8 mouse cellular contexts compared by ENCODE assay signal in the genomic region with DNA sequence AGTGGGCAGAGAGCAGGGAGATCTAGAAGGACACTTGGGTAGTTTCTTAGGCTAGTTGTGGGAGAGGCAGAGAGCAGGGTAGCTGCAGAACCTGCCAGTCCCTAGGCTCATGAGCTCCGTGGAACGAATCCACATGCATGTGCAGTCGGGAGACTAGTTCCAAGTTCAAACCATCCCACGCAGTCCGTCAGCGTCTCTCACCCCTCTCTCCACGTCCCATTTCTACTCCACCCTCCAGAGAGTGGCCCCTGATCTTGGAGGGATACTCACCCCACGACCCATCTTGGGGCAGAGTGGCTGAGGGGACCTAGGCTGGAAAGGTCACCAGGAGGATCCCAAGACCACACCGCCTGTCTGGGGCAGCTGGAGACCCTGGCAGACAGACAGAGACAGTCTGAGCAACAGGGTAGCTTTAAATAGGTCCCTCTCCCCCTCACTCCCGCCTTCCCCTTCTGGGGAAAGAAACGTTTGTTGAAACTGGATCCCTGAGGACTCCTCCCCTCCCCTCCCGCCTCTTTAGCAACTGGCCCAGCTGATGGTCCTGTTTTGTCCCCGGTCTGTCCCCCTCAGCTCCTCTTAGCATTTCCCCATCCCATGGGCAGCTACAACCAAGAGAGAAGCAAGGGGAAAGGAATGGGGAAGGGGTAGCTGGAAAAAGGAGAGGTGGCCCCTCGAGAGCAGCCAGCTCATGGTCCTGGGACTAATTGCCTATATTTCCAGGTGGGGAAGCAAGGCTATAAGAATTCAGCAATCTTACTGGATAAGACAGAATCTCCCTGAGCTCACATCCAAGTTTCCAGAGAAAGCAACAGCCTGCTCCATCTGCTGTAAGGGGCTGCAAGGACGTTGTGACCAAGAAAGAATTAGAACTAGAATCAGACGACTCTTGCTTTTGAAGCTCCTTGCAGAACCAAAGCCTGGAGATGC. TPM values are rescaled to one million over a fixed set of nuclear protein-coding genes. Genes with fewer than 3 reads are reported as not detected.
DNase-seq lines count a peak whose midpoint lies in the region; ATAC-seq lines count a peak whose summit lies in the region.

A gene (minus strand): TSS at position 454 of the 927 bp plus-strand sequence.

- peak within 1 kb of the TSS; percentile 36 for H3K4me2 ChIP-seq in forebrain, embryonic 16.5 days (ENCODE audit: low read length)
- H3K4me2 ChIP-seq in midbrain, embryonic 13.5 days (replicated peaks): peak within 1 kb of the TSS; percentile 33

- no peak for DNase-seq in urinary bladder, adult 2 months (ENCODE audit: low spot score)
- no peak for DNase-seq in urinary bladder, postnatal 25 days (ENCODE audit: low spot score)
- peak; percentile 84 to 87 for DNase-seq in heart, postnatal 10 days
- peak in 1 of 2 experiments; percentile 84 for DNase-seq in left cerebral cortex, postnatal 10 days (ENCODE audit: extremely low spot score in 1 of 2, low spot score in 2 of 2)
- peak; percentile 66 for DNase-seq in testis, postnatal 10 days (ENCODE audit: low spot score)

- H3K27ac ChIP-seq in forebrain, embryonic 16.5 days (ENCODE audit: low read length): peak within 1 kb of the TSS; percentile 81
- peak within 1 kb of the TSS; percentile 47 for H3K27ac ChIP-seq in midbrain, embryonic 13.5 days

- peak within 1 kb of the TSS; percentile 35 for H3K9ac ChIP-seq in forebrain, embryonic 16.5 days (replicated peaks; ENCODE audit: low read depth, low read length)
- peak within 1 kb of the TSS; percentile 44; the same call in 1 of the 2 replicates for H3K9ac ChIP-seq in midbrain, embryonic 13.5 days (replicated peaks)

- H3K27me3 ChIP-seq in forebrain, embryonic 16.5 days (replicated peaks; ENCODE audit: control insufficient read depth, insufficient read depth, low read length): no peaks in the 10 kb centered on the region
- H3K27me3 ChIP-seq in midbrain, embryonic 13.5 days: peaks cover 5% of the 10 kb centered on the region; the same call in 1 of the 2 replicates

- 13% methylated on average over 16 of the region's 16 CpGs for WGBS in forebrain, embryonic 16.5 days
- WGBS in midbrain, embryonic 13.5 days: 13% methylated on average over 16 of the region's 16 CpGs

- intact Hi-C loops in heart, postnatal 10 days (cut with DNase I): no loop called here
- intact Hi-C loops in left cerebral cortex, postnatal 10 days (cut with DNase I): no loop called here

- no peaks in the 10 kb centered on the region for H3K9me3 ChIP-seq in forebrain, embryonic 16.5 days (ENCODE audit: control insufficient read depth, low read length)
- H3K9me3 ChIP-seq in midbrain, embryonic 13.5 days: no peaks in the 10 kb centered on the region

- peak within 1 kb of the TSS; percentile 9 for H3K4me3 ChIP-seq in forebrain, embryonic 16.5 days (replicated peaks; ENCODE audit: low read length)
- peak within 1 kb of the TSS; percentile 24 for H3K4me3 ChIP-seq in midbrain, embryonic 13.5 days (replicated peaks)

- peaks cover 13% of the 10 kb centered on the region for H3K4me1 ChIP-seq in forebrain, embryonic 16.5 days (replicated peaks; ENCODE audit: control insufficient read depth, insufficient read depth, low read length)
- peaks cover 65% of the 10 kb centered on the region for H3K4me1 ChIP-seq in midbrain, embryonic 13.5 days (replicated peaks)

- no peaks in the 10 kb centered on the region for H3K36me3 ChIP-seq in forebrain, embryonic 16.5 days (ENCODE audit: control insufficient read depth, insufficient read depth)
- no peaks in the 10 kb centered on the region for H3K36me3 ChIP-seq in midbrain, embryonic 13.5 days

- peak; percentile 45 for ATAC-seq in forebrain, embryonic 16.5 days
- ATAC-seq in midbrain, embryonic 13.5 days: peak; percentile 20; the same call in 1 of the 2 replicates
- ATAC-seq in monocyte, adult 5-6 weeks (replicated peaks; ENCODE audit: insufficient number of reproducible peaks, low FRiP score, low TSS enrichment, poor library complexity, severe bottlenecking): no peak

RNA-seq across cellular contexts. Expression of the gene that starts here (rescaled TPM):
- 44.1 and 57.0 TPM in 2 replicates for polyA plus RNA-seq in urinary bladder, adult 2 months (2012; rRNA removed)
- polyA plus RNA-seq in forebrain, embryonic 16.5 days (2015; fragmentation: Nextera tagmentation; extraction: Ambion mirVana): 42.4 and 47.1 TPM in 2 replicates
- total RNA-seq in heart, postnatal 10 days (2021): 100 to 1,000 TPM; 228 to 235 TPM
- 100 to 1,000 TPM; 393 to 413 TPM for total RNA-seq in left cerebral cortex, postnatal 10 days (2021)
- 25.3 and 25.8 TPM in 2 replicates for polyA plus RNA-seq in midbrain, embryonic 13.5 days (2015; fragmentation: Nextera tagmentation; extraction: Ambion mirVana)
- total RNA-seq in monocyte, adult 5-6 weeks (2017): not detected in 3 replicates

Comparison
In these comparisons a context has a peak if more than half of its experiments do, and no peak if none do; other contexts are left out.
1. RNA of the gene that starts here (total RNA-seq): 393 to 413 TPM in left cerebral cortex, postnatal 10 days and 228 to 235 TPM in heart, postnatal 10 days; not detected in monocyte, adult 5-6 weeks; every median in the first group is over 100 times any median in the second.
2. DNase-seq: peak in heart, postnatal 10 days (2 of 2) and testis, postnatal 10 days (single experiment); none in urinary bladder, adult 2 months (single experiment) and urinary bladder, postnatal 25 days (single experiment).